Mouse (Mus musculus) midbrain, embryonic 16.5 days (tissue): ENCODE results near the gene Adssl1. TPM values are rescaled to one million over a fixed set of nuclear protein-coding genes. Genes with fewer than 3 reads are reported as not detected.

ENCODE experiments used
- ATAC-seq: fragments of 200-750 bp; cut with Nextera tagmentation; 2 replicates; pipeline ENCODE4 v1.8.0; 2017; ENCODE audit warnings: moderate TSS enrichment
- H3K27ac ChIP-seq: fragments of 300-500 bp; sonication (generic); 2 replicates; pipeline ENCODE4 v1.5.1; 2014; ENCODE audit warnings: mild to moderate bottlenecking, low read length, mixed read lengths
- H3K27me3 ChIP-seq: fragments of 300-500 bp; sonication (generic); 2 replicates; pipeline ENCODE4 v1.6.1; 2014; ENCODE audit warnings: low read depth, low read length, mixed read lengths; ENCODE audit not compliant: control insufficient read depth, insufficient read depth
- H3K36me3 ChIP-seq: fragments of 300-500 bp; sonication (generic); 2 replicates; pipeline ENCODE4 v1.6.1; 2014; ENCODE audit warnings: mild to moderate bottlenecking, low read length, moderate library complexity, mixed read lengths; ENCODE audit not compliant: control insufficient read depth, insufficient read depth
- H3K4me1 ChIP-seq: fragments of 300-500 bp; sonication (generic); 2 replicates; pipeline ENCODE4 v1.6.1; 2014; ENCODE audit warnings: mild to moderate bottlenecking, low read length, mixed read lengths; ENCODE audit not compliant: control insufficient read depth, insufficient read depth
- H3K4me2 ChIP-seq: fragments of 300-500 bp; sonication (generic); 2 replicates; pipeline ENCODE4 v1.6.1; 2014; ENCODE audit warnings: mild to moderate bottlenecking, low read length, mixed read lengths
- H3K4me3 ChIP-seq: fragments of 300-500 bp; sonication (generic); 2 replicates; pipeline ENCODE4 v1.5.1; 2014; ENCODE audit warnings: low read depth, mild to moderate bottlenecking, low read length, moderate library complexity, mixed read lengths
- H3K9ac ChIP-seq: fragments of 300-500 bp; sonication (generic); 2 replicates; pipeline ENCODE4 v1.6.1; 2014; ENCODE audit warnings: low read depth, low read length, mixed read lengths
- H3K9me3 ChIP-seq: fragments of 300-500 bp; sonication (generic); replicated peaks from 2 replicates; pipeline ENCODE4 v1.6.1; 2014; ENCODE audit warnings: mild to moderate bottlenecking, low read length, mixed read lengths; ENCODE audit not compliant: control insufficient read depth, poor library complexity, severe bottlenecking
- WGBS: fragments of 180-500 bp; shearing (Covaris S2); extraction: QIAGEN DNeasy Blood & Tissue Kit; methylation state at CpG from one replicate; pipeline ENCODE4 v1.1.7; 2014; 5-methylcytosine and 5-hydroxymethylcytosine counted together
- polyA plus RNA-seq: library from polyadenylated mRNA; unstranded; fragments of >200 nt; fragmentation: Nextera tagmentation; extraction: Ambion mirVana; gene quantifications from 2 replicates; pipeline ENCODE4 v1.2.1, GENCODE M21; 2015

Gene Adssl1
- polyA plus RNA-seq, 1 experiment from 2014 or later, result 4.0 TPM

- Histone ChIP-seq H3K27ac (peak overlapping the region; percentile 91), H3K27me3 (peaks cover 10% of the 10 kb centered on the region), H3K9me3 (no peaks in the 10 kb centered on the region), H3K4me2 (peak overlapping the region; percentile 92), H3K4me3 (peak overlapping the region; percentile 97), H3K9ac (peak overlapping the region; percentile 96), H3K4me1 (peaks cover 30% of the 10 kb centered on the region), H3K36me3 (peaks cover 7% of the 10 kb centered on the region; the same call in 1 of the 2 replicates)
- under 1% methylated on average over 48 of the region's 68 CpGs for WGBS
- ATAC-seq, result peak; percentile 23
Measured at GRCm38 (mm10) chr12:112673576-112674091, 53.8 kb downstream of the Adssl1 start.

DNA sequence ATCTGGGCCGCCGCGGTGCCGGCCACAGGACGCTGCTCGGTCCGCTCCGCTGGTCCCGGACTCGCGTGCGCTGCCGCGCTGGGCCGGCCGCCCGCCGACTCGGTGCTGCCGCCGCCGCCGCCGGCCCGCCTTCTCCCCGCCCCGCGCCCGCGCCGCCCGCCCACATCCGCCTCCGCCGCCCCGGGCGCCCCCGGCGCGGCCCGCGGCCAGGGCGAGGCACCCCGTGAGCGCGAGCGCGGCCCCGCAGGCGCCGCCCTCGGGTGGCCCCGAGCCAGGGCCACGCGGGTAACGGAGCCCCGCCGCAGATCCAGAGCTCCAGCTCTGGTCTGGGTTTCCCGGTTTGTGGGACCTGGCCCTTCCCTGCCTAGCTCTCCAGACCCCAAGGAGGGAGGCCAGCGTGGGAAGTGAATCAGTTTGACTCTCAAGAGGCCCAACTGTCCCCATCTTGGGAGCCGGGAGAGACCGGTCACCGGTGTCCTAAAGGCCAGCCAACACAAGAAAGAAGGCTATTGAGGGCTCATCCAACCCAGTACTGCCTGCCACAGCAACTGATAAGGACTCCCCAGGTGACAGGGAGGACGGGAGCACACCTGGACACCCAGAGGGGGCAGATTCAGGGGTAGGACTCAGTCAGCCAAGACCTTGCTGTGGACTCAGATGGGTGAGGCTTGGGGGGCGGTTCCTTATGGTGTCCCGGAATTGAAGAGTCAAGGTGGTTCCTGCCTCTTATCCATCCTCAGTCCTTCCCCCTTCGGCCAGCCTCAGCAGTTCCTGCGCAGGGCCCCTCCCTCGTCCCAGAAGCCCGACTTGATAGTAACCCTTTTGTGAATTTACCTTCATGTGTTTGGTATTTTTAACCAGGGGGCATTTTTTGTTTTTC is 54.5 kb downstream of the Adssl1 start, which contains the start of gene Akt1:
Akt1 (minus strand) TSS at position 753 of the 880 bp plus-strand sequence.
- peaks cover 10% of the 10 kb centered on the region for H3K27me3 ChIP-seq
- under 1% methylated on average over 39 of the region's 70 CpGs for WGBS
- peak within 1 kb of the TSS; percentile 91 for H3K27ac ChIP-seq
- H3K4me3 ChIP-seq, result peak within 1 kb of the TSS; percentile 97
- H3K4me2 ChIP-seq, result peak within 1 kb of the TSS; percentile 92
- no peaks in the 10 kb centered on the region for H3K9me3 ChIP-seq
- no peaks in the 10 kb centered on the region; the same call in 1 of the 2 replicates for H3K36me3 ChIP-seq
- H3K4me1 ChIP-seq, result peaks cover 37% of the 10 kb centered on the region
- H3K9ac ChIP-seq, result peak within 1 kb of the TSS; percentile 96
- peak; percentile 20 for ATAC-seq

GRCm38 (mm10) chr12:112675245-112676035 is 55.6 kb downstream of the Adssl1 start:
- H3K27me3 ChIP-seq, result peaks cover 19% of the 10 kb centered on the region
- H3K4me3 ChIP-seq, result peak overlapping the region; percentile 97
- no peaks in the 10 kb centered on the region for H3K9me3 ChIP-seq
- H3K4me1 ChIP-seq, result peaks cover 38% of the 10 kb centered on the region
- H3K36me3 ChIP-seq, result no peaks in the 10 kb centered on the region; the same call in 1 of the 2 replicates
- peak overlapping the region; percentile 96 for H3K9ac ChIP-seq
- H3K4me2 ChIP-seq, result peak overlapping the region; percentile 92
- peak overlapping the region; percentile 91; the same call in 1 of the 2 replicates for H3K27ac ChIP-seq
- WGBS, result 17% methylated on average over 18 of the region's 18 CpGs
- peak; percentile 34; the same call in 1 of the 2 replicates for ATAC-seq

DNA sequence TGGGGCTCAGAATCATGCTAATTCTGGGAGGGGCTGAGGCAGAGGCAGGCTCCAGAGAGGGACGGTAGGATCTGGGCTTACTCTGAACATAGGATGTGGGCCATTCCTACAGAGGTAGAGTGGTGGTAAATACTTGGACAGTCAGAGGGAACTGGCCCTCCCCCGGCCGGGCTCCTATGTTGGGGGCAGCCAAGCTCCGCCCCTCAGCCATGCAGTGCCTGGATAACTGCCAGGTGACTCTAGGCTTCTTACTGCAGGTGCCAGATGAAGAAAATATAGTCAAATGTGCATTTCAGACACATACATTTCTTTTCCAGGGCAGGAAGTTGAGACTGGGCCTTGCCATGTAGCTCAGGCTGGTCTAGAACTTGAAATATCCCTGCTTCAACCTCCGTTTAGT is 57.2 kb downstream of the Adssl1 start:
- Histone ChIP-seq H3K9ac (no peak overlapping the region), H3K36me3 (no peaks in the 10 kb centered on the region), H3K9me3 (no peaks in the 10 kb centered on the region), H3K4me3 (no peak overlapping the region), H3K4me1 (peaks cover 28% of the 10 kb centered on the region), H3K27ac (no peak overlapping the region), H3K4me2 (no peak overlapping the region), H3K27me3 (peaks cover 27% of the 10 kb centered on the region)
- WGBS, result 63% methylated on average over 5 of the region's 5 CpGs
- no peak for ATAC-seq

DNA sequence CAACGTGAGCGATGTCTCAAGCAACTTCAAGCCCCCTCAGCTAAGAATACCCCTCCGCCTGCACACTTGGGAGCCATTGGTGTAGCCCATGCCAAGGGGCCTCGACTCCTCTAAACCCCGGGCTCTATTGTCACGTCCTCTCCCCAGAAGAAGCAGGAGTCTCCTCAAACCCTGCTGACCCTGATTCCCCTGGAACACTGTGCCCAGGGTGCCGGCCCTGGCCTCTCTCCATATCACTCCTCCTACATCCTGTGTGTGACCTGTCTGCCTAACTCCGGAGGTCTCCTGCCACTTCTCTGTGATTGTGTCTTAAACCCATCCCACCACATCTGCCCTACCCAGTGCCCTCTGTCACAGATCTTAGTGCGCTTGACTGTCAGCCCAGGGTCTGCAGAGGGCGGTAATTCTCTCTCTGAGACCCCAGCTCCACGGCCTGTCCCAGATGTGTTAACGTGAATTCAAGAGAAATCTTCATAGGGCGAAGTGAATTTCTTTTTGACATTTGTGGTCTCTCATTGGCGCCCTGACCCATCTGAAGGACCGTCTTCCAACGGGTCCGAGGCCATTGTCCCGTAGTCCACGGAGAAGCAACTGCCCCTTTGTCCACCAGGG is 58.2 kb downstream of the Adssl1 start:
- H3K27ac ChIP-seq, result no peak overlapping the region
- peaks cover 18% of the 10 kb centered on the region for H3K4me1 ChIP-seq
- H3K27me3 ChIP-seq, result peaks cover 27% of the 10 kb centered on the region
- H3K36me3 ChIP-seq, result no peaks in the 10 kb centered on the region
- peak overlapping the region; percentile 93 for H3K4me2 ChIP-seq
- ATAC-seq, result no peak
- no peaks in the 10 kb centered on the region for H3K9me3 ChIP-seq
- 21% methylated on average over 19 of the region's 19 CpGs for WGBS
- 0 out of 2 replicates have a peak overlapping the region, but pooled peaks have one; percentile 66 for H3K9ac ChIP-seq
- peak overlapping the region; percentile 50 for H3K4me3 ChIP-seq

DNA sequence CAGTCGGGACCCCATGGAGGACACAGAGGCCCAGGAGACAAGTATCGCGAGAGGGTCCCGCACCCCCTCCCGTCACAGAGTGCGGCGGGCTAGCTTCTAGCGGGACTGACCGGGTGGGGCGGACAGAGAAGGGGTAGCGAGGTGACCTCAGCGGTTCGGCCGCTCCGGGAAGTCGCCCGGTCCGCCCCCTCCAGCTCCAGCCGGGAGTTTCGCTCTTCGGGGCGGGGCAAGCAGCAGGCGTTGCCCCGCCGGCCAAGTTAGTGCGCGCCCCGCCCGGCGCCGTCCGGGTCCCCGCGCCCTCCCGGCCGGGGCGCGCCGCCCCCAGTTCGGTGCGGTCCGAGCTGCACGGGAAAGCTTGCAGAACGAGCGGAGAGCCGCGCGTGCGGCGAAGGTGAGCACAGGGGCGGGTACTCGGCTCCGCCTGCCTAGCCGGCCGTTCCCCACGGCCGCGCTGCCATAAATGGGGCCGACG is 58.7 kb downstream of the Adssl1 start, which contains the start of gene Zbtb42:
Zbtb42 (plus strand) TSS at position 274 of the 472 bp plus-strand sequence.
- Histone ChIP-seq H3K27me3 (peaks cover 27% of the 10 kb centered on the region), H3K4me1 (peaks cover 18% of the 10 kb centered on the region), H3K36me3 (no peaks in the 10 kb centered on the region), H3K4me3 (peak within 1 kb of the TSS; percentile 50), H3K4me2 (peak within 1 kb of the TSS; percentile 93), H3K27ac (no peak within 1 kb of the TSS), H3K9me3 (no peaks in the 10 kb centered on the region), H3K9ac (peak within 1 kb of the TSS; percentile 66)
- no peak for ATAC-seq
- 0% methylated on average over 38 of the region's 60 CpGs for WGBS

GRCm38 (mm10) chr12:112679027-112679996 is 59.5 kb downstream of the Adssl1 start:
- ATAC-seq, result peak; percentile 17; the same call in 1 of the 2 replicates
- 3% methylated on average over 70 of the region's 87 CpGs for WGBS

More at GRCm38 (mm10) chr12:112679027-112679996, 59.5 kb downstream of the Adssl1 start:
- no peaks in the 10 kb centered on the region for H3K36me3 ChIP-seq
- H3K4me2 ChIP-seq, result peak overlapping the region; percentile 93
- peaks cover 18% of the 10 kb centered on the region for H3K4me1 ChIP-seq
- H3K27me3 ChIP-seq, result peaks cover 27% of the 10 kb centered on the region
- no peaks in the 10 kb centered on the region for H3K9me3 ChIP-seq
- H3K27ac ChIP-seq, result no peak overlapping the region
- H3K4me3 ChIP-seq, result peak overlapping the region; percentile 50
- peak overlapping the region; percentile 66 for H3K9ac ChIP-seq
